Comparison of ENCODE assay signal across 9 mouse cellular contexts in the genomic region with DNA sequence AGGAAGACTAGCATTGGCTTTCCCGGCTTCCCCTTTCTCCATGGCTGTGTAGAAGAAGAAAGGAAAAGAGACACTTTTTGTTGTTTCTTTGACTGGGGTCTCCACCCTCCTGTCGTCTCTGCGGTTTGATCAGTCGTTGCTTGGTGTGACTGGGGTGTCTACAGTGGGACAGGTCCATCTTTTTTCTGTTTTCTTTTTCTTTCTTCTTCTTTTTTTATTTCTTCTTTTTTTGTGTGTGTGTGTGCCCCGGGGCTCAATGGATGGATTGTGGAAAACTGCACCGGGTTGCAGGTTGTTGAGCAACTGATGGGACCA. TPM values are rescaled to one million over a fixed set of nuclear protein-coding genes. Genes with fewer than 3 reads are reported as not detected.
DNase-seq lines count a peak whose midpoint lies in the region; ATAC-seq and TF ChIP-seq lines count a peak whose summit lies in the region.
"Had no signal": no experiment of that assay in that cellular context is flagged by ENCODE, and none has a peak within 500 bp of the region (broad histone marks: within the 10 kb centered on the region; RNA-seq: fewer than 3 reads in every experiment).

No protein-coding gene starts in this region.

- no peaks in the 10 kb centered on the region for H3K36me3 ChIP-seq in heart, embryonic 13.5 days
- H3K36me3 ChIP-seq in hindbrain, embryonic 13.5 days, result no peaks in the 10 kb centered on the region
- H3K36me3 ChIP-seq in midbrain, embryonic 11.5 days (ENCODE audit: control insufficient read depth, insufficient read depth, low read length), result no peaks in the 10 kb centered on the region

- 0% methylated on average over 6 of the region's 6 CpGs for WGBS in heart, embryonic 13.5 days
- 0% methylated on average over 6 of the region's 6 CpGs for WGBS in bone marrow, adult 2 months
- 0% methylated on average over 6 of the region's 6 CpGs for WGBS in hindbrain, embryonic 13.5 days
- WGBS in midbrain, embryonic 11.5 days, result 0% methylated on average over 5 of the region's 6 CpGs

- H3K4me2 ChIP-seq in heart, embryonic 13.5 days, result peak overlapping the region; percentile 90
- peak overlapping the region; percentile 81 for H3K4me2 ChIP-seq in hindbrain, embryonic 13.5 days
- H3K4me2 ChIP-seq in midbrain, embryonic 11.5 days, result peak overlapping the region; percentile 98

- H3K9me3 ChIP-seq in heart, embryonic 13.5 days, result no peaks in the 10 kb centered on the region
- H3K9me3 ChIP-seq in hindbrain, embryonic 13.5 days, result no peaks in the 10 kb centered on the region
- no peaks in the 10 kb centered on the region for H3K9me3 ChIP-seq in midbrain, embryonic 11.5 days (ENCODE audit: control insufficient read depth, low read length)

- ATAC-seq in heart, embryonic 13.5 days (ENCODE audit: extremely low read depth, insufficient number of reproducible peaks, low FRiP score, low TSS enrichment), result no peak
- ATAC-seq in hindbrain, embryonic 13.5 days (ENCODE audit: low FRiP score), result peak; percentile 21; the same call in 1 of the 2 replicates
- ATAC-seq in midbrain, embryonic 11.5 days (ENCODE audit: low FRiP score), result no peak; the same call in 1 of the 2 replicates
- ATAC-seq: CD4-positive, CD25-positive, alpha-beta regulatory T cell, adult 4 months had no signal

- peak overlapping the region; percentile 89 for H3K9ac ChIP-seq in heart, embryonic 13.5 days
- H3K9ac ChIP-seq in hindbrain, embryonic 13.5 days, result peak overlapping the region; percentile 96
- peak overlapping the region; percentile 82 for H3K9ac ChIP-seq in midbrain, embryonic 11.5 days (ENCODE audit: low read length)

- no peak for DNase-seq in heart, adult 8-10 months (ENCODE audit: low spot score)
- DNase-seq in midbrain, embryonic 11.5 days (ENCODE audit: low spot score, missing footprints), result peak; percentile 96
- DNase-seq in MN1 (ENCODE audit: low spot score), result no peak
- no peak for DNase-seq in adrenal gland, adult 8-10 months
- DNase-seq in layer of hippocampus, adult 18-20 months (ENCODE audit: low spot score in 2 of 2), result no peak

- peak overlapping the region; percentile 78 for H3K4me3 ChIP-seq in heart, embryonic 13.5 days
- peak overlapping the region; percentile 7 for H3K4me3 ChIP-seq in bone marrow, adult 2 months (replicated peaks; ENCODE audit: control insufficient read depth, low read depth, low read length)
- peak overlapping the region; percentile 91 for H3K4me3 ChIP-seq in hindbrain, embryonic 13.5 days
- peak overlapping the region; percentile 71 for H3K4me3 ChIP-seq in midbrain, embryonic 11.5 days (ENCODE audit: low read depth, low read length)

- peak overlapping the region; percentile 84 for H3K27ac ChIP-seq in heart, embryonic 13.5 days (replicated peaks)
- H3K27ac ChIP-seq in bone marrow, adult 2 months (ENCODE audit: control insufficient read depth, insufficient read depth, low read depth, low read length, poor library complexity), result no peak overlapping the region
- peak overlapping the region; percentile 100 for H3K27ac ChIP-seq in hindbrain, embryonic 13.5 days
- H3K27ac ChIP-seq in midbrain, embryonic 11.5 days (ENCODE audit: low read depth, low read length), result peak overlapping the region; percentile 94

- 0 out of 2 replicates have a peak, but pooled peaks cover 4% of the 10 kb centered on the region for H3K27me3 ChIP-seq in heart, embryonic 13.5 days (replicated peaks)
- H3K27me3 ChIP-seq in hindbrain, embryonic 13.5 days, result no peaks in the 10 kb centered on the region
- H3K27me3 ChIP-seq in midbrain, embryonic 11.5 days (ENCODE audit: control insufficient read depth, insufficient read depth, low read length), result no peaks in the 10 kb centered on the region

- no peak for TF ChIP-seq CTCF in bone marrow, adult 2 months (IDR thresholded peaks at IDR 0.05; ENCODE audit: control insufficient read depth, insufficient read depth, low read length)

- H3K4me1 ChIP-seq in heart, embryonic 13.5 days, result peaks cover 27% of the 10 kb centered on the region
- peaks cover 1% of the 10 kb centered on the region for H3K4me1 ChIP-seq in bone marrow, adult 2 months (ENCODE audit: control insufficient read depth, insufficient read depth, low read length)
- peaks cover 25% of the 10 kb centered on the region for H3K4me1 ChIP-seq in hindbrain, embryonic 13.5 days (replicated peaks)
- peaks cover 20% of the 10 kb centered on the region for H3K4me1 ChIP-seq in midbrain, embryonic 11.5 days (ENCODE audit: control insufficient read depth, insufficient read depth, low read length)

- TF ChIP-seq POLR2A in bone marrow, adult 2 months (IDR thresholded peaks at IDR 0.05; ENCODE audit: borderline replicate concordance, control insufficient read depth, low read depth, low read length), result no peak

RNA-seq across cellular contexts. Expression of a gene that starts 1.0 kb away (rescaled TPM):
- 5.9 and 6.8 TPM in 2 replicates for polyA plus RNA-seq in heart, embryonic 13.5 days (2015; fragmentation: Nextera tagmentation; extraction: Ambion mirVana)
- total RNA-seq in heart, adult 8-10 months (2022), result 1 to 10 TPM; 3.1 to 4.0 (median 3.6) TPM
- not detected in 2 replicates for polyA plus RNA-seq in bone marrow, adult 2 months (2011; ENCODE audit: insufficient read depth, insufficient read length, low replicate concordance, missing spikeins)
- polyA plus RNA-seq in hindbrain, embryonic 13.5 days (2015; fragmentation: Nextera tagmentation; extraction: Ambion mirVana), result 64.6 and 65.5 TPM in 2 replicates
- 18.9 and 24.3 TPM in 2 replicates for polyA plus RNA-seq in midbrain, embryonic 11.5 days (2014; fragmentation: Nextera tagmentation; extraction: Ambion mirVana)
- total RNA-seq in adrenal gland, adult 8-10 months (2022), result 10 to 100 TPM in 1 of 4 experiments, 1 to 10 TPM in 3; 3.3 to 10.2 (median 6.3) TPM
- total RNA-seq in layer of hippocampus, adult 18-20 months (2021), result 100 to 1,000 TPM; 161 to 176 TPM

Comparison
In these comparisons a context has a peak if more than half of its experiments do, and no peak if none do; other contexts are left out.
1. H3K4me3 ChIP-seq: peak in every context shown above with its lines; median percentile 91 in hindbrain, embryonic 13.5 days; 78 in heart, embryonic 13.5 days; 71 in midbrain, embryonic 11.5 days; 7 in bone marrow, adult 2 months.